Mouse (Mus musculus) cerebellum, postnatal 10 days (tissue): ENCODE data around the gene 4930402F06Rik.

Experiments
- DNase-seq, 2 experiments: peaks; one replicate each; pipeline ENCODE4 v3.0.0; 2021; ENCODE audit warnings: mixed read lengths in 2 of 2

4930402F06Rik gene

GRCm38 (mm10) chr2:35337419-35337818 is 59.6 kb downstream of the 4930402F06Rik start:
- DNase-seq: no peak

- peak; percentile 100 for DNase-seq
These were observed 60.3 kb downstream of the 4930402F06Rik start, which contains the start of gene Stom for GRCm38 (mm10) chr2:35336388-35337280. Gene Stom (minus strand): TSS chr2:35336976.

- peak; percentile 54 to 60 for DNase-seq
These were observed 61.4 kb downstream of the 4930402F06Rik start for GRCm38 (mm10) chr2:35335620-35336019.

- DNase-seq: no peak
These were observed 63.3 kb downstream of the 4930402F06Rik start for GRCm38 (mm10) chr2:35333670-35334069.

- no peak for DNase-seq
These were observed 65.8 kb downstream of the 4930402F06Rik start for GRCm38 (mm10) chr2:35331205-35331604.

- no peak for DNase-seq
These were observed 67.9 kb downstream of the 4930402F06Rik start for GRCm38 (mm10) chr2:35329061-35329460.

- peak; percentile 72 to 75 for DNase-seq
These were observed 68.7 kb downstream of the 4930402F06Rik start for GRCm38 (mm10) chr2:35328064-35328792.

GRCm38 (mm10) chr2:35327583-35327982 is 69.4 kb downstream of the 4930402F06Rik start:
- peak in 1 of 2 experiments; percentile 9 for DNase-seq

- DNase-seq: no peak
These were observed 70.0 kb downstream of the 4930402F06Rik start for GRCm38 (mm10) chr2:35326931-35327330.

GRCm38 (mm10) chr2:35325930-35326329 is 71.0 kb downstream of the 4930402F06Rik start:
- DNase-seq: no peak
